Mouse (Mus musculus): ENCODE data around the gene Rrm2.

The Rrm2 gene

DNA sequence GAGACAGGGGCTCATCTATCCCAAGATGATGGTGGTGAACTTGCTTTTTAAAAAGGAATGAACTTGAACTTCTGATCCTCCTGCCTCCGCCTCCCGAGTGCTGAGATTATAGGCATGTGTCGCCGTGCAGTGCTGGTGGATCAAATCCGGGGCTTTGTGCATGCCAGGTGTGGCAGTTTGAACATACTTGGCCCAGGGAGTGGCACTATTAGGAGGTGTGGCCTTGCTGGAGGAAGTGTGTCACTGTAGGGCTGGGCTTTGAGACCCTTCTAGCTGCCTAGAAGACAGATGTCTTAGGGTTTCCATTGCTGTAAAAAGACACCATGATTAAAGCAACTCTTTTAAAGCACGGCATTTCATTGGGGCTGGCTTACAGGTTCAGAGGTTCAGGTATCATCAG, 42.5 kb downstream of the Rrm2 start:
- no peak for DNase-seq

DNA sequence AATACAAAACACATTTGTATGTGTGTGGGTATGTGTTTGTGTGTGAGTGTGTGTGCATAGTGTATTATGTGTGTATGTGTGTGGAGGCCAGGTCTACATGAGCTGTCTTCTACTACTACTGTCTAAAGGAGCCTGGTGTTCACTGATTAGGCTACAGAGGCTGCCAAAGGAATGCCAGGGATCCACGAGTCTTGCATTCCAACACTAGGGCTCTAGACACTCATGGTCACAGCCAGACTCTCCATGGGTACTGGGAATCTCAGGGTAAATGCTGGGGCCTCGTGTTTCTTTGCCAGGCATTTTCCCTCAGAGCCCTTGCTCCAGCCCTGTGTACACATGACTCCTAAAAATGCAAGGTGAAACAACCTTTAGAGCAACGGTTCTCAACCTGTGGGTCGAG, 45.6 kb downstream of the Rrm2 start:
- DNase-seq: no peak

DNA sequence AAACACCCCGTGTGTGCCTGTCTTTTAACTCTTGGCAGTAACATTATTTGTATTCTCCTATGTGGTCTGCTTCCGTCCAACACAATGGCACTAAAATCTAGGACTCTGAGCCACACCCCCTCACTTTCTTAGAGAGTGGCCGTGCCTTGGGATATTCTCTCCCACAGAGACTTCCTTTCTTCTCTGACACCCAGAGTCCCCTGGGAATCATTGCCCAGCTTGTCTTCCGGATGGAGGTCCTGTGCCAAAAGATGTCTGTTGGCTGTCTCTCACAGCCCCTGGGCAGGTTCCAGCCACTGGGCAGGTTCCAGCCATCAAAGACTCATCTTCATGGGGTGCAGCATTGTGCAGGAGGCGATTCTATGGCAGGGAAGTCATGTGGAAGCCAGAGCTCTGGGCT, 46.7 kb downstream of the Rrm2 start:
- peak; percentile 61 to 73 for DNase-seq

DNA sequence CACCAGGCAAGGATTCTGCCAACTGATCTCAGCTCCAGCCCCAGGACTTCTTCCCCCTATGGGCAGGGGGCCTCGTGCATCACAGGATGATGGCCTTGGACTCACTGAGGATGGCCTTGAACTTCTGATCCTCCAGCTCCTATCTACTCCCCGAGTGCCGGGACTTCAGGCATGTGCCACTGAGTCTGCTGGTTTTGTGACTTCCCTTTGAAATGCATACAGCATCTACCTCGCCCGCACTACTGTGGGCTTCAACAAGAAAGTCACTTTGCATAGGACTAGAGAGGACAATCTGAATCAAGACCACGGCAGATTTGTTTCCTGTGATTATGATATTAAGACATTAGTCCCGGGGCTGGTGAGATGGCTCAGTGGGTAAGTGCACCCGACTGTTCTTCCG, 47.4 kb downstream of the Rrm2 start:
- no peak for DNase-seq

DNA sequence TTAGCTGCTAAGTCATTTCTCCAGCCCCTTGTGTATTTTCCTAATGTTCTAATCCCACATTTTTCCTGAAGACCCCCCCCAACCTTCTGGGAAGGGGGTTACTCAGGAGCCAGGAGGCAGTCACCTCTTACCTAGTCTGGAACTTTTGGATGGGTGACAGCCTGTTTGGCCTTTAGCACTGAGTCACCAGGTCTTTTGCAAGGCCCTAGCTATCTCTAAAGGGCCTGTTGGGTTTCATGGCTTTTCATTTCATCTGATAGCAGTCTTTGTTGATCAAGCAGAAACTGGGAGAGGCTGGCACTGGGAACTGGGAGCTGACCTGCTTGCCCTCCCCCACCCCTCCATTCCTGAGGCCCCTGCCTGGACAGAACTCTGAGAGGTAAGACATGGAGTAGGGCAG, 49.3 kb downstream of the Rrm2 start:
- DNase-seq: no peak

DNA sequence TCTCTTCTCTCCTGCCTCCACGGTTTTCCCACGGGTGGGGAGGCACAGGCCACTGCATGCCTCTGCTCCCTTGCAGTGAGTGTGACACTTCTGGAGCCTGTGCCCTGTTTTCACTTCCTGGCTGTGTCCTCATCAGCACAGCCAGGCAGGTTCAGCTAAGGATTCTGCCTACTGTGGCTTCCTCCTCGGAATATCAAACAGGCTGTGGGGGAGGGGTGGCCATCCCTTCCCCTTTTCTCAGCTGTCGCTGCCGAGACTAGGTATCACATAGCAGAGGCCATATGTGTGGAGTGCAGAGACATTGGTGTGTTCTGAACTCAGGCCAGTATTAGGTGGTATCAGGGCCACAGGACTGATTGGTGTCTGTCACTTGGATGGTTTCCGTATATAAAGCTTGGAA, 50.3 kb downstream of the Rrm2 start:
- peak; percentile 73 to 75 for DNase-seq

DNA sequence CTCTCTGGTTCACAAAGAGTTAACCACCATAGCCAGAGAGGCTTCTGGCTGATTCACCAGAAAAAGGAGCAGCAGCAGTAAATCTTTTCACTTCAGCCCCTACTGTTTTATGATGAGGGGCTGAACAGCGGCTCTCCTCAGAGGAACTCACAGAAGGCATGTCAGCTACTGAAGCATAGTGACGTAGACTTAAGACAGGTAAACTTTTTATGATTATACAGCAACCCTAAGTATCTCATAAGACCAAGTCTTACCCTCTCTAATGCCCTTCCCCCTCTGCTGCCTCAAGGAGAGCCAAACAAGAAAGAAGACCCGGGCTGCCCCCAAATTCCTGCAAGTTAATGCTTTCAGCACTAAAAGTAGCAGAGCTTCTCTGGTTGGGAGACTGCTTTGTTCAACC, 54.2 kb downstream of the Rrm2 start:
- no peak for DNase-seq

Data from cerebellum, postnatal 10 days (tissue).